Mouse (Mus musculus): ENCODE data around the gene Nt5c2.

DNA sequence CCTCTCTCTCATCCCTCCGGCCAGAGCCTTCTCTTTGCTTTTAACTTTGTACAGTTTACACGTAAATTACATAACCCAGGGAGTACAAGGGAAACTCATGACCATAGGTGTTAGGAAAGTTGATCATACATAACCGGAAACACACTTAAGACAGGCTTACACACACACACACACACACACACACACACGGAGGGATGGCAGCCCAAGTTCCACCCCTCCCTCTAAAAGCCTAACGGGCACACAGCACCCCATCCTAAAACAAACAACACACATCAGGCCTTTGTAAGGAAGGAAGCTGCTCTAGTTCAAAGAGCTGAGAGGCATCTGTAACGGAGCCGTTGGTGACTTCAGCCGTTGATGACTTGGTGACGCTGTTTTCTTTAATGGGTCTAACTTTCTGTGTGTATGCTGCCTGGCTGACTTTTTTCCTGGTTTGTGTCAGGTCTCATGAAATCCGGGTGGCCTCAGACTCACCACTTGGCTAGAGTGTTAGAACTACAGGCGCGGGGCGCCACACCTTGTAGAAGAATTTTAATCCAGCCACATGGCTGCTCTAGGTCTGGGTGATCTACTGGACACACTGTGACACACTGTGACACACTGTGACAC lies 44.7 kb downstream of the Nt5c2 start:
- TF ChIP-seq CTCF (IDR thresholded peaks at IDR 0.05; ENCODE audit: insufficient read depth, low read length) (no peak), POLR2A (IDR thresholded peaks at IDR 0.05; ENCODE audit: borderline replicate concordance, extremely low read depth, low read depth, low read length) (no peak)

Measured in lung, adult 2 months (tissue).